Mouse (Mus musculus): ENCODE measurements around the gene Ppp1r37. TPM values are rescaled to one million over a fixed set of nuclear protein-coding genes. Genes with fewer than 3 reads are reported as not detected.

The Ppp1r37 gene
- polyA plus RNA-seq, 1 experiment from 2014 or later = 22.2 TPM

DNA sequence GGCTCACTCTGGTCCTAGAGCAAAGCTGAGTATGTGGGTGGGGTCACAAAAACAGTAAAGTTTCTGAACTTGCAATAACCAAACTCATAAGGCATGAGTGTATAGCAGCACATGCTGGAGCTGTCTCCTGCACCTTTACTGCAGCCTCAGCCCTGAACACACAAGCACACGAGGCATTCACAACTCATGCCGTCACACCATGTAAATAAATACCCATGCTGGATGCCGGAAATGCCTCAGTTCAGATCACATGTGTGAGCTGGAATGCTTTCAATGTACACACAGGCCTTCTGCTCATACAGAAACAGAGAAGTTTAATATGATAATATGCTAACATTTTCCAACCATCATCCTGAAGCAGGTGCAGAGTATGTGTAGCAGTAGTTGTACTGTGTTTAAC lies 16.9 kb downstream of the Ppp1r37 start:
- H3K36me3 ChIP-seq (replicated peaks) = peaks cover 10% of the 10 kb centered on the region
- no peak for DNase-seq (ENCODE audit: extremely low spot score, low spot score)
- H3K27ac ChIP-seq = no peak overlapping the region
- no peaks in the 10 kb centered on the region for H3K27me3 ChIP-seq (ENCODE audit: poor library complexity, severe bottlenecking)
- H3K9me3 ChIP-seq = no peaks in the 10 kb centered on the region
- WGBS = 85% methylated on average over 3 of the region's 3 CpGs
- no peak overlapping the region for H3K4me3 ChIP-seq
- H3K4me1 ChIP-seq = peaks cover 16% of the 10 kb centered on the region

DNA sequence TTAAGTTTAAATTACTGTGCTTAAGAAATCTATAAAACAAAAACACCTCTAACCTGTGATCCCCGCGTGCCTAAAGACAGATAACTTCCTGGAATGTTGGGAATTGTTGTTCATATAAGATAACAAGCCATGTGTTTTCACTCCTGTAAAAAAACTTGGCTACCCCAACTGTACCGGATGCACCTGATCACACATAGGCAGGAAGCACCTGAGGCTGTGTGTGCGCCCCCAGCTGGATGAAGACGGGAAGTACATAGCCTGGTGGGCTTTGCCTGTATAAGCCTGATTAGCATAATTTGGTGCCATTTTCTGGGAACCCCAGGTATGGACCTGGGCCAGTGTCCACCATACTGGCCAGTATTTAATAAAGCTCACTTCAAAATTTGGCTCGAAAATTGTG lies 19.3 kb downstream of the Ppp1r37 start:
- Histone ChIP-seq H3K4me3 (no peak overlapping the region), H3K27ac (no peak overlapping the region), H3K9me3 (no peaks in the 10 kb centered on the region), H3K36me3 (replicated peaks) (peaks cover 9% of the 10 kb centered on the region; the same call in 1 of the 2 replicates), H3K27me3 (ENCODE audit: poor library complexity, severe bottlenecking) (no peaks in the 10 kb centered on the region), H3K4me1 (peaks cover 16% of the 10 kb centered on the region)
- DNase-seq (ENCODE audit: extremely low spot score, low spot score) = no peak
- 63% methylated on average over 6 of the region's 6 CpGs for WGBS

DNA sequence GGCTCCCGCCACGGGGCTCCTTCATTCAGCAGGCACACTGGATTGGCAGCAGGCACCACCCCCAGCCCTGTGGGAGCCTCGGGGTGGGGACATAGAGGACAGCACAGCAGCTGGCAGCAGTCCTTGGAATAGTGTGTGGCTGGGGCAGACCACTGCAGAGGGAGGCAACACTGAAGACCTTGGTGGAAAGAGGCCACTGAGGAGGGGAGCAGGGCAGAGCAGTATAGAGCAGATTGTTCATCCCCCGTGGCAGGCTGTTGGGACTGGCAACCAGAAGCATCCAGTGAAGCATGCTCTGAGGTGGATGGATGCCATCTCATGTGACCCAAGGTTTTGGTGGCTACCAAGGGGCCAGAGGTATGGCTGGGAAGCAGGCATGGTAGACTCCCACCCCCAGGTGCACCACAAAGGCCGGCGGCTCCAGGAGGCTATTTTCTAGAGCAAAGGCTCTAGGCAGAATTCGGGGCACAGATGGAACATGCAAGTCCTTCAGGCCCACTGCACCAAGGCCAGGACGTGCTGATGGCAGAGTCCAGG lies 20.7 kb downstream of the Ppp1r37 start:
- no peaks in the 10 kb centered on the region for H3K9me3 ChIP-seq
- DNase-seq (ENCODE audit: extremely low spot score, low spot score) = no peak
- no peak overlapping the region for H3K4me3 ChIP-seq
- peaks cover 16% of the 10 kb centered on the region for H3K4me1 ChIP-seq
- 78% methylated on average over 8 of the region's 8 CpGs for WGBS
- H3K27ac ChIP-seq = no peak overlapping the region
- peaks cover 16% of the 10 kb centered on the region for H3K36me3 ChIP-seq (replicated peaks)
- H3K27me3 ChIP-seq (ENCODE audit: poor library complexity, severe bottlenecking) = no peaks in the 10 kb centered on the region

DNA sequence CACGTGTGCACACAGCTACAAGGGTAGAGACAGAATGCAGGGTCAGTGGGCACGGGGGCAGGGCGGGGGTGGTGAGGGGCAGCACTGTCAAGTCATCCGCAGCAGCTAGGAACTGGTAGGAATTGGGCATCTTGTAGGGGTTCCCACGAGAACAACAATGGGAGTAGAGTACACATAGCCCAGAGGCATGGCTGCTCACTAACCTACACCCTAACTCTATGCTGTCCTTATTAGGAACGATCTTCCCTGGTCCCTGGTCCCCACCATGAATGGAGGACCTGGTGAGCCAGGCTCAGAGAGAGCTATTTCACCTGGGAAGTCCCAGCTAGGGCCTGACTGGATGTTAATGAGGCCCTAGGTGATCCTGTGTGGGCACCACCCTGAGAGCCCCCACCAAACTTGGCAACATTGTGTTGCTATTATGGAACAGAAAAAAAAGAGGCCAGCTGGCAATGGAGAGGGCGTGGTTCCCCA lies 21.2 kb downstream of the Ppp1r37 start:
- H3K4me1 ChIP-seq = peaks cover 16% of the 10 kb centered on the region
- no peak overlapping the region for H3K4me3 ChIP-seq
- no peaks in the 10 kb centered on the region for H3K27me3 ChIP-seq (ENCODE audit: poor library complexity, severe bottlenecking)
- no peak overlapping the region for H3K27ac ChIP-seq
- DNase-seq (ENCODE audit: extremely low spot score, low spot score) = no peak
- WGBS = 87% methylated on average over 7 of the region's 7 CpGs
- peaks cover 18% of the 10 kb centered on the region for H3K36me3 ChIP-seq (replicated peaks)
- H3K9me3 ChIP-seq = no peaks in the 10 kb centered on the region

DNA sequence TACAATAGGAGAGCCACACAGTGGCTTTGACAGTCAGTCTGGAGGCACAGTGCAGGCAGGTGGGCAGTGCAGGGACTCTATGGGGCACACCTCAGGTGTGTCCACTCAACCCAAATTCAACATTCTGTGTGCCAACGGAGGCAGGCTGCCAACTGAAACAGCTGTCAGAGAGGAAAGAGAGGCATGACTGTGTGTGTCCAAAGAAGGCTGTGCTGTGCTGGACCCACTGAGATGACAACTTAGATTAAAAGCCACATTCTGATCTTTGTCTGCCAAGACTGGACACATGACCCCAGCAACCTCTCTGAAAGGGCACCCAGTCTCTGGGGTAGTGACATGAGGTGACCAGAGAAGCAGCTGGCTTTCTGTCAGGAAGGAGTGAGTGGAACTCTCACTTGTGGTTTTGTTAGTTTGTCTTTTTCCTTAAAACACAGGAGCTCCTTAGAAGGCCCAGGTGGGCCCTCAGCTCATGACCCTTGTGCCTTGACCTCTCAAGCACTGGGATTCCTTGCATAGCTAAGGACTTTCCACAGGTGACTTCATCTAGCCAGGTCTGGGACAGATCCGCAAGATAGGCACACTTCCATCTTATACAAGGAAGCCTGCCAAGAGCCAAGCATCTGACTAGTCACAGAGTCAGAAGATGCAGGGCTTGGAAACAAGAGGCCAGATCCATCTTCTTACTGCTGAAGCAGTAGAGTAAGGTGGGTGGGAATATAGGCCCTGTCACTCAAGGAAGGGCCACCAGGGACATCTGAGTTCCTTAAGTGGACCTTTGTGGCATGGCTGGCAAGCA lies 21.9 kb downstream of the Ppp1r37 start:
- no peak overlapping the region for H3K4me3 ChIP-seq
- H3K9me3 ChIP-seq = no peaks in the 10 kb centered on the region
- DNase-seq (ENCODE audit: extremely low spot score, low spot score) = no peak
- peaks cover 16% of the 10 kb centered on the region for H3K4me1 ChIP-seq
- peaks cover 21% of the 10 kb centered on the region for H3K36me3 ChIP-seq (replicated peaks)
- WGBS = 94% methylated on average over 2 of the region's 2 CpGs
- no peaks in the 10 kb centered on the region for H3K27me3 ChIP-seq (ENCODE audit: poor library complexity, severe bottlenecking)
- H3K27ac ChIP-seq = no peak overlapping the region

DNA sequence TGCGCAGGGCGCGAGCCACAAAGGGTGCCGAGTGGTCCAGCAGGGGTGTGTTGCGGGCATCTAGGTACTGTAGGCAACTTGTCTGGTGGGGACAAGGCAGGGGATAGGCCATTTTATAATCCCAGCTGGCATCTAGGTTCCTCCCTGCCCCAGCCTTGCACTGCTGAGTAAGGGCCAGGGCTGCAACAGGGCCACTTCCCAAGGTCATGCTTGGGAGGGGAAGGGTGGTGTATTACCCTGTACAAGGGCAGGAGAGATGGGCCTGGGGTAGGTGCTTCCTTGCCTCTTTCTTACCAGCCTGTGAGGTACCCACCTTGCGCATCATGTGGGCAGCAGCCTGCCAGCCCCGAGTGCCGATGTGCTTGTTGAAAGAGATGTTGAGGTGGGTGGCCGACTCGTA lies 28.2 kb downstream of the Ppp1r37 start:
- Histone ChIP-seq H3K27ac (no peak overlapping the region), H3K9me3 (no peaks in the 10 kb centered on the region), H3K4me1 (no peaks in the 10 kb centered on the region), H3K4me3 (no peak overlapping the region), H3K36me3 (replicated peaks) (peaks cover 80% of the 10 kb centered on the region), H3K27me3 (ENCODE audit: poor library complexity, severe bottlenecking) (no peaks in the 10 kb centered on the region)
- WGBS = 94% methylated on average over 10 of the region's 10 CpGs
- DNase-seq (ENCODE audit: extremely low spot score, low spot score) = no peak

DNA sequence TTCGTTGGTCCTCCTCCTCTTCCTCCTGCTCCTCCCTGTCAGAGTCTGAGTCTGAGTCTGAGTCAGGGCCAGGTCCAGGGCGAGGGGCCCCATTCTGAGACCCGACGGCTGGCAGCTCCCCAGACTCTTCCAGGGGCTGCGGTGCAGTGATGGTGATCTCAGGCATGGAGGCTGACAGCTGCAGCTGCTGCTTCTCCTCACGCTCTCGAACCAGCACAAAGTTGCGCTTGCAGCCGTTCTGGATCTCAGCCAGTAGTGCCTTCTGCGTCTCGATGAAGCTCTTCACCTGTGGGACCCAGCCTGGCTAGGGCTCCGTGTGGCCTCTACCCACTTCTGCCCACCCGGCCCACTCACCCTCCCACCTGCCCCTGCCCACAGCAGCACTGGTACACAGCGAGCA lies 30.6 kb downstream of the Ppp1r37 start:
- H3K27me3 ChIP-seq (ENCODE audit: poor library complexity, severe bottlenecking) = no peaks in the 10 kb centered on the region
- no peak overlapping the region for H3K4me3 ChIP-seq
- WGBS = 93% methylated on average over 14 of the region's 14 CpGs
- no peak overlapping the region for H3K27ac ChIP-seq
- no peaks in the 10 kb centered on the region for H3K4me1 ChIP-seq
- DNase-seq (ENCODE audit: extremely low spot score, low spot score) = no peak
- no peaks in the 10 kb centered on the region for H3K9me3 ChIP-seq
- peaks cover 83% of the 10 kb centered on the region for H3K36me3 ChIP-seq (replicated peaks)

DNA sequence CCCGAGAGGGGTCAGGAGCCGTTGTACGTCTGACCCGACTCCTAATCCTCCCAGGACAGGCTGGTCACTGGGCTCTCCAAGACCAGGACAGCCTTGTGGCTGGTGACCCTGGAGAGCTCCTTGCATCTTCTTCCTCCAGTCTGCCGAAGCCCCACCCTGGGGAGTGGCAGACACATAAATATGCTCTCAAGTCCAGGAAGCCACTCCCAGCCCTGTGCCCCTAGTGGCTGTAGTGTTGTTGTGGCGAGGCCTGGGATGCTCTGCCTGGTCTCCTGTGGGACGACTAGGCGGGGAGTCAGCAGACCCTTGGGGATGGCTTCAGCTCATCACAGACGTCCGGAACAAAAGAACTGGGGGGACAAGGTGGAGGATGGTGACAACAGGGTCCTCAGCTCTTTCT lies 31.8 kb downstream of the Ppp1r37 start:
- no peaks in the 10 kb centered on the region for H3K4me1 ChIP-seq
- 87% methylated on average over 10 of the region's 10 CpGs for WGBS
- no peak overlapping the region for H3K4me3 ChIP-seq
- no peak for DNase-seq (ENCODE audit: extremely low spot score, low spot score)
- H3K27ac ChIP-seq = no peak overlapping the region
- peaks cover 78% of the 10 kb centered on the region for H3K36me3 ChIP-seq (replicated peaks)
- H3K27me3 ChIP-seq (ENCODE audit: poor library complexity, severe bottlenecking) = peaks cover 3% of the 10 kb centered on the region
- no peaks in the 10 kb centered on the region for H3K9me3 ChIP-seq

DNA sequence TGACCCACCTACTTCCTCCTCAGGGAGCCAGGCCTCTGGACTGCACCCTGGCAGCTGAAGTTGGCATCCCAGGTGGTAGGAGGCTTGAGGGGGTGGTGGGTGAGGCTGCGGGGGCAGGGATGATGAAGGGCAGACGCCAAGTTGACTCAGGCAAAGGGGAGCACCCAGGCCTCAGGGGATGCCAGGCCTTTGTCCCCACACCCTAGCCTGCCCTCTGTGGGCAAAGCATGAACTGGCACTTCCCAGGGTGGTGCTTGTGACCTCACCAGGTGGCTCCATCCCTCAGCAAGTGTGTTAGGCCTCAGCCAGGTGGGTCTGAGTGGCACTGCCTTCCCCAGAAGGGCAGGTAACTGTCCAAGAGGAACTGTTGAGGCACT lies 37.8 kb downstream of the Ppp1r37 start:
- Histone ChIP-seq H3K4me1 (peaks cover 25% of the 10 kb centered on the region), H3K9me3 (no peaks in the 10 kb centered on the region), H3K4me3 (no peak overlapping the region), H3K27me3 (ENCODE audit: poor library complexity, severe bottlenecking) (peaks cover 63% of the 10 kb centered on the region), H3K36me3 (replicated peaks) (peaks cover 18% of the 10 kb centered on the region), H3K27ac (no peak overlapping the region)
- no peak for DNase-seq (ENCODE audit: extremely low spot score, low spot score)
- WGBS = 63% methylated on average over 2 of the region's 2 CpGs

DNA sequence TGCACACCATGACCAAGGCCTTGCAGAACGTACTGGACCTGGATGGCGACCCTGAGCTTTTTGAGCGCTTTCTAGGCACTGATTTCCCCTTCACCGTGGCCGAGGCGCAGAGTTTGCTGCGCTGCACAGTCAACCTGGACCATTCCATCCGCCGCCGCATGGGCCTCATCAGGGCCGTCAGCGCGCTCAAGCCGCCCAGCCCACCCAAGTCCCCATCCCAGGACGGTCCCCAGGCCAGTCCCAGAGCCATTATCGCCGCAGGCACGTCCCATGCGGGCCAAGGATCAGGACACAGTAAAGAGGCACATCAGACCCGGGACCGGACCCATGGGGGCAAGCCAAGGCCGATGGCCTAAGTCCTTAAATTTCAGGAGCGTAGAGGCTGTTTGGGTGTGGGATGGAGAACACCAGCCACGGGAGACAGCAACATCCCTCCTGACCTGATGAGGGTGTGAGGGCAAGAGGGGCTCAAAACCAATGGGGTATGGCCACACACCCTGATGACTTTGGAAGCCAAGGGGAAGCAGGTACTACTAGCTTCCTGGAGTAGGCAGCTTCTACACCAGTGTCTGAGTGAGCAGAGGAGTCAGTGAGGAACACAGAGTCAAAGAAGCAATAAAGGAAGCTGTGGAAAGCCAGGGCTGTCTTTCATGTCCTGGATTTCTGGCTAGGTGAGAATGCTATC lies 38.3 kb downstream of the Ppp1r37 start:
- Histone ChIP-seq H3K27me3 (ENCODE audit: poor library complexity, severe bottlenecking) (peaks cover 68% of the 10 kb centered on the region), H3K36me3 (replicated peaks) (peaks cover 13% of the 10 kb centered on the region), H3K27ac (peak overlapping the region; percentile 66; the same call in 1 of the 2 replicates), H3K4me1 (peaks cover 30% of the 10 kb centered on the region), H3K9me3 (no peaks in the 10 kb centered on the region), H3K4me3 (peak overlapping the region; percentile 55)
- no peak for DNase-seq (ENCODE audit: extremely low spot score, low spot score)
- 12% methylated on average over 24 of the region's 24 CpGs for WGBS

DNA sequence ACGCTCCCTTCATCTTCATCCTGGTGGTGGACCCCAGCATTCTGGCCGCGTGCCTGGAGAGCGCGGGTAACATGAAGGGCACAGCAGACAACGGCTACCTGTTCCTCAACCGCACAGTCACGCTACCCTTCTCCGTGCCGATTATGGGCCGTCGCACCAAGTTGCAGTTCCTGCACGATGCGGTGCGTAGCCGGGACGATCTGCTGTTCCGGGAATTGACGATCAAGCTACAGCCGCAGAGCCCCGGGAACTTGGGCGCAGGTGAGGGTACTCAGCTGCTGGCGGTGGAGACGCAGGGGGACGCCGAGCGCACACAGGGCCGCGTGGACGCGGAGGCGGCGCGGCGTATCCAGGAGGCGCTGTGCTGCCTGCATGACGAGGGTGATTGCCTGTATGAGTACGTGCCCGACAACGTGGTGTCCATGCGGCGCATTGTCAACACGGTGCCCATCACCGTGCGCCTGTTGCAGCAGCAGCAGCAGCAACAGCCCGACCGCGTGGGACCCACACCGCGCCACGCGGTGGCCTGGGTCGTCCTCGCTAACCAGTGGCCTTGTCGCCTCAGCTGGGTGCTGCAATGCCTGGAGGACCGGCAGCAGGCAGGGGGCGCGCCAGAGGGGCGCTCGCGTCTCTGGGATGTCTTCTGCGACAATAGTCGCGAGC lies 39.0 kb downstream of the Ppp1r37 start:
- Histone ChIP-seq H3K4me3 (peak overlapping the region; percentile 55), H3K9me3 (no peaks in the 10 kb centered on the region), H3K36me3 (replicated peaks) (peaks cover 6% of the 10 kb centered on the region), H3K4me1 (peaks cover 31% of the 10 kb centered on the region), H3K27ac (peak overlapping the region; percentile 66), H3K27me3 (ENCODE audit: poor library complexity, severe bottlenecking) (peaks cover 75% of the 10 kb centered on the region)
- WGBS = 1% methylated on average over 64 of the region's 64 CpGs
- DNase-seq (ENCODE audit: extremely low spot score, low spot score) = peak; percentile 73

DNA sequence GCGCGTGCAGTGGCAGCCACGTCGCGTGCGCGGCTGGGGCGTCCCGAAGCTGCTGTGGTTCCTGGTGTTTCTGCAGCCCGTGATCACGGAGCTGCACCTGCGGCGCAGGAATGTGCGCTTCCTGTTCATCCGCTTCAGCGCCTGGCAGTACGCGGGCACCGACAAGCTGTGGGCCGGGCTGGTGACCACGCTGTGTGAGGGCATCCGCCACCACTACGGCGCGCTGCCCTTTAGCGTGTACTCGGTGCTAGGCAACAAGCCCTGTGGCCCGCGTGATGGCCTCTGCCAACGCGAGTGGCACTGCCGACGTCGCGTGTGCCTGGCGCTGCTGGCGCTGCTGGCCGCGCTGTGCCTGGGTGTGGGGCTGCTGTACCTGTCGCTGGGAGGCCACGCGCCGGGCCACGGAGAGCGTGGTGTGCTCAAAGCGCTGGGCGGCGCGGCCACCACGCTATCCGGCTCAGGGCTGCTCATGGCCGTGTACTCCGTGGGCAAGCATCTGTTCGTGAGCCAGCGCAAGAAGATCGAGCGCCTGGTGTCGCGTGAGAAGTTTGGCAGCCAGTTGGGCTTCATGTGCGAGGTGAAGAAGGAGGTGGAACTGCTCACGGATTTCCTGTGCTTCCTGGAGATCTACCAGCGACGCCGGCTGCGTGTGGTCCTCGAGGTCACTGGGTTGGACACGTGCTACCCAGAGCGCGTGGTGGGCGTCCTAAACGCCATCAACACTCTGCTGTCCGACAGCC lies 39.7 kb downstream of the Ppp1r37 start:
- H3K27me3 ChIP-seq (ENCODE audit: poor library complexity, severe bottlenecking) = peaks cover 82% of the 10 kb centered on the region
- H3K9me3 ChIP-seq = no peaks in the 10 kb centered on the region
- peaks cover 31% of the 10 kb centered on the region for H3K4me1 ChIP-seq
- H3K27ac ChIP-seq = no peak overlapping the region
- H3K4me3 ChIP-seq = peak overlapping the region; percentile 55
- WGBS = 17% methylated on average over 72 of the region's 72 CpGs
- no peaks in the 10 kb centered on the region; the same call in 1 of the 2 replicates for H3K36me3 ChIP-seq (replicated peaks)
- DNase-seq (ENCODE audit: extremely low spot score, low spot score) = no peak
